Mouse (Mus musculus): ENCODE data around the gene Gm20854.
"Not testable (repeated sequence)": the region's sequence is repeated elsewhere in the genome, so short reads cannot be mapped to it uniquely, and the experiment has no call there.

The Gm20854 gene

DNA sequence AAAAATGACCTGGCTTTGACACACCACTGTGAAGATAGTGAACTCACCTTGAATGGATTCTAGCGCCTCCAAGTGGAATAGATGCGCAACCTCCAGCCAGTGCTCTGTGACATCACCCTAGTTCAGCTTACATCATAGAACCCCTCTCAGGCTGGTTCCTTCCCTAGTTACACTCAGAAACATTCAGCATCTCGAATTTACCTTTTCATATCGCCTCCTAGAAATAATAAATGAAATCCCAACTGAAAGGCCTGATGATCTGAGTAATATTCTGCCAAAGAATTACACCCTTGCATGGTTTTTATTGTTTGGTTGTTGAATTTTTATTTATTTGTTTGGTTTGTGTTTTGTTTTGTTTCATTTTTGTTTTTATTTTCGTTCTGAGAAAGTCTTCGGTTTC is at the start of gene Gm20854:
Gene Gm20854 (minus strand): TSS at position 101 of the 400 bp plus-strand sequence.
- not testable (repeated sequence) for DNase-seq

Data from cerebellum, adult 9-10 months (tissue).